Mouse (Mus musculus) neural tube, embryonic 15.5 days (tissue): ENCODE measurements around the gene Dgcr2. TPM values are rescaled to one million over a fixed set of nuclear protein-coding genes. Genes with fewer than 3 reads are reported as not detected.

ENCODE experiments used
- ATAC-seq: fragments of 200-750 bp; cut with Nextera tagmentation; 2 replicates; pipeline ENCODE4 v1.8.0; 2017; ENCODE audit warnings: mild to moderate bottlenecking, moderate TSS enrichment, moderate library complexity; ENCODE audit not compliant: low FRiP score
- H3K27ac ChIP-seq: fragments of 300-500 bp; sonication (generic); replicated peaks from 2 replicates; pipeline ENCODE4 v1.5.1; 2015; ENCODE audit warnings: mild to moderate bottlenecking, inconsistent platforms
- H3K27me3 ChIP-seq: fragments of 300-500 bp; sonication (generic); replicated peaks from 2 replicates; pipeline ENCODE4 v1.6.1; 2015; ENCODE audit warnings: inconsistent platforms
- H3K36me3 ChIP-seq: fragments of 300-500 bp; sonication (generic); 2 replicates; pipeline ENCODE4 v1.6.1; 2015; ENCODE audit warnings: inconsistent platforms
- H3K4me1 ChIP-seq: fragments of 300-500 bp; sonication (generic); 2 replicates; pipeline ENCODE4 v1.6.1; 2015; ENCODE audit warnings: inconsistent platforms
- H3K4me2 ChIP-seq: fragments of 300-500 bp; sonication (generic); 2 replicates; pipeline ENCODE4 v1.6.1; 2015; ENCODE audit warnings: inconsistent platforms, mild to moderate bottlenecking, moderate library complexity
- H3K4me3 ChIP-seq: fragments of 300-500 bp; sonication (generic); replicated peaks from 2 replicates; pipeline ENCODE4 v1.5.1; 2015; ENCODE audit warnings: mild to moderate bottlenecking, inconsistent platforms
- H3K9ac ChIP-seq: fragments of 300-500 bp; sonication (generic); replicated peaks from 2 replicates; pipeline ENCODE4 v1.6.1; 2015; ENCODE audit warnings: mild to moderate bottlenecking, inconsistent platforms
- H3K9me3 ChIP-seq: fragments of 300-500 bp; sonication (generic); replicated peaks from 2 replicates; pipeline ENCODE4 v1.6.1; 2016; ENCODE audit warnings: inconsistent platforms
- WGBS: fragments of 180-500 bp; shearing (Covaris S2); methylation state at CpG from one replicate; pipeline ENCODE4 v1.1.7; 2015; ENCODE audit warnings: mixed read lengths; 5-methylcytosine and 5-hydroxymethylcytosine counted together
- polyA plus RNA-seq: library from polyadenylated mRNA; unstranded; fragments of >200 nt; fragmentation: Nextera tagmentation; extraction: Ambion mirVana; gene quantifications from 2 replicates; pipeline ENCODE4 v1.2.1, GENCODE M21; 2015

Dgcr2 gene
- polyA plus RNA-seq, 1 experiment from 2014 or later, result 99.0 TPM

DNA sequence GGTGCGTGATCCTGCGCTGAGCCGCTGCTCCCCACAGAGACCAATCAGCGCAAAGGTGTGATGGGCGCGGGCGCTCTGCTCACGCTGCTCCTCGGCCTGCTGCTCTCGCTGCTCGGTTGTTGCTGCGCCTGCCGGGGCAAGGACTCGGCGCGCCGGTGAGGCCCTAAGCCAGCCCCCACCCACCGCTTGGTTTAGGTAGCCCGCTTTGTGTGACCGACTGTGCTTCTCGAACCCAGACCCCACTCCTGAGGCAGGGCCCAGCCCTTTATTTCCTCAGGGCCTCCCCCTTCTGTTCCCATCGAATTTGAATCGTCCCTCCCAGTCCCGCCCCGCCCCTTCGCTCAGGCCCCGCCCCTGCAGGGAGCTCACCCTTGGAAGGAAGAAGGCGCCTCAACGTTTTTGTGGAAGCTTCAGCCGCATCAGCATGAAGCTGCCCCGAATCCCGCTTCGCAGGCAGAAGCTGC lies 93.9 kb downstream of the Dgcr2 start:
- 1% methylated on average over 33 of the region's 33 CpGs for WGBS
- peak overlapping the region; percentile 39 for H3K4me3 ChIP-seq
- H3K36me3 ChIP-seq, result no peaks in the 10 kb centered on the region
- H3K4me1 ChIP-seq, result peaks cover 58% of the 10 kb centered on the region
- peaks cover 67% of the 10 kb centered on the region for H3K27me3 ChIP-seq
- ATAC-seq, result no peak
- H3K9me3 ChIP-seq, result no peaks in the 10 kb centered on the region
- H3K4me2 ChIP-seq, result peak overlapping the region; percentile 70
- H3K9ac ChIP-seq, result no peak overlapping the region
- no peak overlapping the region for H3K27ac ChIP-seq

DNA sequence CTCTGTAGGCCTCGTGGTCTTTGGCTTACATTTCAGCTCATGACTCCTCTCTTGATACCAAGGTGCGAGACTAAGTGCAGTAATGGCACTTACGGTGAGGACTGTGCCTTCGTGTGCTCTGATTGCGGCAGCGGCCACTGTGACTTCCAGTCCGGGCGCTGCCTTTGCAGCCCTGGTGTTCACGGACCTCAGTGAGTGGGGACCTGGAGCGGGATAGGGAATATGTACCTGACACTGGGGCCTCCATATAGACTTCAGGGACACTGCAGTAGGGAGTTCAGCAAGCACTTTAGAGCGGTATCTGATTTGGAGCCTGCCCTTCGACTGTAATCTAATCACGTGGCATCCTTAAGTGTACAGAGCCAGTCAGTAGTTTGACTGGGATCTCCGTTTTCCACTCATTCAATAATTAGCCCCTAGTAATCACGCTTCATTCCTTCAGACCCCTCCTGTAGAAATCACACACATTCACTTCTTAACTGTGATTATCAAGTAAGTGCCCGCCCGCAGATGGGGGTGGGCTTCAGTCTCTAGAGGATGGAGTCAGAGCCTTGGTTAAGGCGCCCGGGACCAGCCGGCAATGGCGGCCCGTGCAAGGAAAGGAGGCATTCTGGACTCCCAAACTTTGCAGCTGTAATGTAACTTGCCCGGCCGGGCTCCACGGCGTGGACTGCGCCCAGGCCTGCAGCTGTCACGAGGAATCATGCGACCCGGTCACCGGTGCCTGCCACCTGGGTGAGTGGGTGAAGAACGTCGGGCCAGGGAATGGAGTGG lies 94.5 kb downstream of the Dgcr2 start:
- WGBS, result 9% methylated on average over 33 of the region's 33 CpGs

DNA sequence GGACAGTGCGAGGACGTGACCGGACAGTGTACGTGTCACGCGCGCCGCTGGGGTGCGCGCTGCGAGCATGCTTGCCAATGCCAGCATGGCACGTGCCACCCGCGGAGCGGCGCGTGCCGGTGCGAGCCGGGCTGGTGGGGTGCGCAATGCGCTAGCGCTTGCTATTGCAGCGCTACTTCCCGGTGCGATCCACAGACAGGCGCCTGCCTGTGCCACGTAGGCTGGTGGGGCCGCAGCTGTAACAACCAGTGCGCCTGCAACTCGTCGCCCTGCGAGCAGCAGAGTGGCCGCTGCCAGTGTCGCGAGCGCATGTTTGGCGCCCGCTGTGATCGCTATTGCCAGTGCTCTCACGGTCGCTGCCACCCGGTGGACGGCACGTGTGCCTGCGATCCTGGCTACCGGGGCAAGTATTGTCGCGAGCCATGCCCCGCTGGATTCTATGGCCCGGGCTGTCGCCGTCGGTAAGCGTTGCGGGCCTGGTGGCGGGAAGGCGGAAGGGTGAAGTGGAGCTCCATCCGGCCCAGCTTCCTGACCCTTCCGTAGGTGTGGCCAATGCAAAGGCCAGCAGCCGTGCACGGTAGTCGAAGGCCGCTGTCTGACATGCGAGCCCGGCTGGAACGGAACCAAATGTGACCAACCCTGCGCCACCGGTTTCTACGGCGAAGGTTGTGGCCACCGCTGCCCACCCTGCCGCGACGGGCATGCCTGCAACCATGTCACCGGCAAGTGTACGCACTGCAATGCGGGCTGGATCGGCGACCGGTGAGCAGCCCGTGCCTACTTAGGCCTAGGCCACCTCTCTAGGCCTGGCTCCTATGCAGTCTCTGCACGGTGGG lies 95.3 kb downstream of the Dgcr2 start:
- no peak for ATAC-seq
- Histone ChIP-seq H3K4me3 (peak overlapping the region; percentile 39), H3K27me3 (peaks cover 80% of the 10 kb centered on the region), H3K9ac (peak overlapping the region; percentile 33), H3K4me1 (peaks cover 62% of the 10 kb centered on the region), H3K9me3 (no peaks in the 10 kb centered on the region), H3K27ac (no peak overlapping the region), H3K36me3 (no peaks in the 10 kb centered on the region), H3K4me2 (peak overlapping the region; percentile 70)
- whole genome bisulfite sequencing, result 5% methylated on average over 83 of the region's 83 CpGs

More for the DNA sequence above, 94.5 kb downstream of the Dgcr2 start:
- Histone ChIP-seq H3K27me3 (peaks cover 73% of the 10 kb centered on the region), H3K27ac (no peak overlapping the region), H3K9ac (no peak overlapping the region; the same call in 1 of the 2 replicates), H3K4me1 (peaks cover 57% of the 10 kb centered on the region), H3K9me3 (no peaks in the 10 kb centered on the region), H3K36me3 (no peaks in the 10 kb centered on the region), H3K4me2 (peak overlapping the region; percentile 70), H3K4me3 (peak overlapping the region; percentile 39)
- no peak for ATAC-seq

DNA sequence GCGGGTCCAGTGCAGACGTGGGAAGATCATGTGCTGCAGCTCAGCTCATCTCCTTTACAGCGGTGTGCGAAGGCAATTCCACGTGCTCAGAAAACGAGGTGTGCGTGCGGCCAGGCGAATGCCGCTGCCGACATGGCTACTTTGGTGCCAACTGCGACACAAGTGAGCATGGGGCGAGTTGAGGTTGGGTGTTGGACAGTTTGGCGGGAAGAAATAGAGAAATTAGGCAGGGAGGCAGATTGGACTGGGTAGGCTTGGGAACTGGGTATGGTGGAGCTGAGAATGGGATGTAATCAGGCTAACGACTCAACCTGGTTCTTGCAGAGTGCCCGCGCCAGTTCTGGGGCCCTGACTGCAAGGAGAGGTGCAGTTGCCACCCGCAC lies 95.9 kb downstream of the Dgcr2 start:
- WGBS, result 3% methylated on average over 18 of the region's 18 CpGs
- H3K4me1 ChIP-seq, result peaks cover 62% of the 10 kb centered on the region

DNA sequence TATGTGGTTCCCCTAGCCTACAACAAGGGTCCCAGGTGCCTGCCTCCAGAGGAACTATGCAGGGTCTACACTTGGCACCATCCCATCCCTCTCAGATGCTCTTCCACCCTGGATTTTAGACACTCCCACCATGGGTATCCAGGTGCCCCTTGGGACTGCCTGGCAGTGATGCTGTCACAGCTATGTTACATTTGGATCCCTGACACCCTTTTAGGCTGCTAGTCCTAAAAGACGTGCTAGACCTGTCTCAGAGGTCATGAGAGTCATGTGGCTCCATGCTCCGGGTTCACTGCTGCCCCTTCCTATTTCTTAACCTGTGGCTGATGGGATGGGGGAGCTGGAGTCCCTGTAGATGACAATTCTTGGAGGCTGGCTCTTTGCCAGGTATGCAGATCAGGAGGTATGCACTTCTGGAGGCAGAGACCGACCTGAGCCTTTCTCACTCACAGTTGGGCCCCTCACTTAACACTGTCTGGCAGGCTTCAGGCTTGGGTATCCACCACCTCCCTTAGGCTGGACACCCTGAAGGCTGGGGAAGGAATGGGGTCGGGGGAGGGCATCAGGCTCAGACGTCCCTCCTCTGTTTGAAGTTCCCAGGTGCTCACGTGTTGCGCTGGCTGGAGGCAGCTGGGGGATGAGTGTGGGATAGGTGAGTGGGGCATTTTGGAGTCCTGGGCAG lies 96.4 kb downstream of the Dgcr2 start:
- Histone ChIP-seq H3K27me3 (peaks cover 89% of the 10 kb centered on the region), H3K4me3 (peak overlapping the region; percentile 39), H3K9ac (no peak overlapping the region), H3K9me3 (no peaks in the 10 kb centered on the region), H3K36me3 (no peaks in the 10 kb centered on the region), H3K4me1 (peaks cover 65% of the 10 kb centered on the region), H3K4me2 (peak overlapping the region; percentile 70), H3K27ac (no peak overlapping the region)
- no peak for ATAC-seq
- 6% methylated on average over 7 of the region's 7 CpGs for WGBS

More for the DNA sequence above, 95.9 kb downstream of the Dgcr2 start:
- no peak overlapping the region for H3K27ac ChIP-seq
- no peaks in the 10 kb centered on the region for H3K9me3 ChIP-seq
- no peak for ATAC-seq
- H3K27me3 ChIP-seq, result peaks cover 86% of the 10 kb centered on the region
- H3K36me3 ChIP-seq, result no peaks in the 10 kb centered on the region
- H3K9ac ChIP-seq, result 0 out of 2 replicates have a peak overlapping the region, but pooled peaks have one; percentile 33
- H3K4me3 ChIP-seq, result peak overlapping the region; percentile 39
- peak overlapping the region; percentile 70 for H3K4me2 ChIP-seq

DNA sequence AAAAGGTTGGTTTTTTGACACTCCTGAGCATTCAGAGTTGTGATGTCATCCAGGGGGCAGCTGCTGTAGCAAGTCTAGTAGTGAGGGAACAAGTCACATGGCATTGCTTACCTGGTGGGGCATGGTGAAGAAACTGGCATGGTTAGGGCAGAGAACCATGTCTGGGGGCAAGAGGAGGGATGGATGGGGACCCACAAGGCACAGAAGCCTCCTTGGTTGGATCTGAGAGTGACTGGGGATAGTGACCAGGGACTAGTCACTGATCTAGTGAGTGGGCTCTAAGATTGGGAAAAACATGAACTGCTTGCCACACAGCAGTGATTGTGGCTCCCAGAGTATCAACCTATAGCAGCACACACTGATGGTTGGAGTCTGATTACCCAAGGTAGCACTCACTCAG lies 98.8 kb downstream of the Dgcr2 start:
- no peaks in the 10 kb centered on the region for H3K36me3 ChIP-seq
- no peak for ATAC-seq
- H3K27me3 ChIP-seq, result peaks cover 92% of the 10 kb centered on the region
- H3K4me1 ChIP-seq, result peaks cover 55% of the 10 kb centered on the region
- no peak overlapping the region for H3K4me2 ChIP-seq
- no peak overlapping the region for H3K9ac ChIP-seq
- no peak overlapping the region for H3K27ac ChIP-seq
- H3K4me3 ChIP-seq, result no peak overlapping the region
- no peaks in the 10 kb centered on the region for H3K9me3 ChIP-seq

DNA sequence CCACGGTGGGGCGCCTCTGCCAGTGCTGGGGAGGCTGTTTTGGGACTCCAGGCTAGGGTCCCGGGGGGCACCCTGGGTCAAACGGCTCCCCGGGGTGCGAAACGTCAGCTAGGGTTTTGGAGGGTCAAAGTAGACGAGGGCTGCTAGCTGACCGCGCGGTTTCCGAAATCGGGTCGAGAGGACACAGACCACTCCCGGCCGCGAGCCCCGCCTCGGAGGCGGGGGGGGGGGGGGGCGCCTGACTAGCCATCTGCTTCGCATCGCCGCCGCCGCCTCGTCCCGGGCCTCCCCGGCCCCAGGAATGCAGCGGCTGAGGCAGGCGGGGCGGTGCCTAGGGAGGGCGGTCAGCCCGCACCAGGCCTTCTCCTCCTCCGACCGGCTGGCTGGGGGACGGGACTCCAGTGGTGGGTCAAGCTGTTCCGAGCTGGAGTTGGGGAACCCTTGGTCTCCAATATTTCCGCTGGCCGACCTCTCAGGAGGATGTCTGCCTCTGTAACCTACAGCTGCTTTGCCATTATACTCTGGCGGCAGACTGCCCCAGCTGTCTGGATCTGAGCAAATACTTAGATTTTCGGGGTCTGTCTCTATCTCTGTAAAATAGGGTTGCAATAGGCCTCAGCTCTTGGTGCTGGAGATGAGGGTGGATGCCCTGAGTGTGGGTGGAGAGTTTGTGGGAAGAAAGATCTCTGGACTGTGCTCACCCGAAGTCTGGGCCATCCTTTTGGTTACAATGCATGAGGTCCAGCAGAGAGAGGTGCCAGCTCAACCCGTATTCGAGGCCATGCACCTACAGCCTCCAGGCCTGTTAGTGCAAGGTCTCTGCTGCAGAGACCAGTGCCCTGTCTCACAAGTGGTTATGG lies 99.8 kb downstream of the Dgcr2 start:
- Histone ChIP-seq H3K9ac (no peak overlapping the region), H3K27me3 (peaks cover 85% of the 10 kb centered on the region), H3K4me3 (peak overlapping the region; percentile 49), H3K9me3 (no peaks in the 10 kb centered on the region), H3K4me2 (peak overlapping the region; percentile 79), H3K27ac (0 out of 2 replicates have a peak overlapping the region, but pooled peaks have one; percentile 42), H3K36me3 (peaks cover 2% of the 10 kb centered on the region; the same call in 1 of the 2 replicates), H3K4me1 (peaks cover 45% of the 10 kb centered on the region)
- WGBS, result 2% methylated on average over 33 of the region's 45 CpGs
- no peak for ATAC-seq

DNA sequence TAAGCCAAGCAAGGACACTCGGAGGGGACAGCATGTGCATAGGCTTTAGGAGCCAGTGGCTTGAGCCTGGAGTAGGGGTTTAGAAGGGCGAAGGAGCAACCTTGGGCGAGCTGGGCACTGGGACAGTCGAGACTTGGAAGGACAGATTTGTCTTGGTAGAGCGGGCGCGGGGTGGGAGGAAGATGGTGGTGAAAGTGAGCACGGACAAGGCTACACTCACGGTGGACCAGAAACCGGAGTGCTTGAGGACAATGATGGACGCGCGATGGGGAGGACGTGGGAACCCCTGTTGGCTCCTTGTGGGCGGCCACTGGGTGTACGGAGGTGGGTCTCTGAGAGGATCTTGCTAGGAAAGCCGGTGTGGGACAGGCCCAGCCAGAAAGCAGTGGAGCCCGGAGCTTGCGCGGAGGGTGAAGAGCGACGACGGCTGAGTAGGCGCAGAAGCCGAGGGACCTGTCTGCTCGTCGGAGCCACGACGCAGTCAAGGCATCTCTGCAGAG lies 100.5 kb downstream of the Dgcr2 start:
- Histone ChIP-seq H3K27ac (peak overlapping the region; percentile 42; the same call in 1 of the 2 replicates), H3K4me2 (peak overlapping the region; percentile 79), H3K27me3 (peaks cover 78% of the 10 kb centered on the region), H3K9me3 (no peaks in the 10 kb centered on the region), H3K4me3 (peak overlapping the region; percentile 49), H3K9ac (no peak overlapping the region), H3K4me1 (peaks cover 38% of the 10 kb centered on the region), H3K36me3 (peaks cover 8% of the 10 kb centered on the region)
- 4% methylated on average over 29 of the region's 29 CpGs for WGBS
- ATAC-seq, result no peak

DNA sequence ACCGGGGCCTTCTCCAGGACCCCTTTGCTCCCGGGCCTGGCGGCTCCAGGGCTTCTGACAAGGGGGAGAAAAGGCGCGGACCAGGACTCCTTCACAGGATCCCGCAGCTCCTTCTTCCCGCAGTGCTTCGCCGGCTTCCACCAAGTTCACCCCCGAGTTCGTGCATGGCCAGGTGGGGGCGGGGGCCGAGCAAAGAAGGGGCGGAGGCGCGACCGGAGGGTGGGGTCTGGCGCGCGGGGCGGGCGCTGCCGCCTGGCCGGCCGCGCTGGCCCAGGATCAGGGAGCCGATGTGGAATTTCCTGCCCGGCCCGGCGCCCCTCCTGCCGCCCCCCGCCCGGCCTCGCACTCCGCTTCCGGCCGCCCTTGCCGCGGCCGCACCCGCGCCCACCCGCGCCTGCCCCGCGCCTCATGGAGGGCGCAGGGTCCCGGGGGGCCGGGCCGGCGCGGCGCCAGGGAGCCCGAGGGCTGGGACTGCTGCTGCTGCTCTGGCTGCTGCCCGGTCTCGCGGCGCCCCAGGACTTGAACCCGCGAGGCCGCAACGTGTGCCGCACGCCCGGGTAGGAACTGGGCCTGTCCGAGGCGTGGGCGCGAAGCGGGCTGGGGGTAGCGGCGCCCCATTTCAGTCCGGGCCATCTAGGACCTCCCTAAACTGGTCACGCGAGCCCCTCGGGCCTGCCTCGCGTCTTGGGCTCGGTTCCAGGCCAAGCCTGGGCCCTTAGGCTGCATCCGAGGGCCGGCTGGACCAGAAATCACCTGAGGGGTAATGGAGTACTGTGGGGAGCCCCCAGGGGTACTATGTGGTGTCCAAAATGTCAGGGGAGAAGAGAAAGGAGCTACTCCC lies 101.2 kb downstream of the Dgcr2 start, which contains the start of gene Scarf2:
TSS of gene Scarf2 (plus strand) at position 312 of the 841 bp plus-strand sequence.
- Histone ChIP-seq H3K36me3 (peaks cover 14% of the 10 kb centered on the region), H3K4me1 (peaks cover 32% of the 10 kb centered on the region), H3K27ac (peak within 1 kb of the TSS; percentile 42; the same call in 1 of the 2 replicates), H3K27me3 (peaks cover 71% of the 10 kb centered on the region), H3K4me2 (peak within 1 kb of the TSS; percentile 79), H3K4me3 (peak within 1 kb of the TSS; percentile 49), H3K9me3 (no peaks in the 10 kb centered on the region), H3K9ac (peak within 1 kb of the TSS; percentile 55)
- 2% methylated on average over 70 of the region's 81 CpGs for WGBS
- peak; percentile 22; the same call in 1 of the 2 replicates for ATAC-seq

DNA sequence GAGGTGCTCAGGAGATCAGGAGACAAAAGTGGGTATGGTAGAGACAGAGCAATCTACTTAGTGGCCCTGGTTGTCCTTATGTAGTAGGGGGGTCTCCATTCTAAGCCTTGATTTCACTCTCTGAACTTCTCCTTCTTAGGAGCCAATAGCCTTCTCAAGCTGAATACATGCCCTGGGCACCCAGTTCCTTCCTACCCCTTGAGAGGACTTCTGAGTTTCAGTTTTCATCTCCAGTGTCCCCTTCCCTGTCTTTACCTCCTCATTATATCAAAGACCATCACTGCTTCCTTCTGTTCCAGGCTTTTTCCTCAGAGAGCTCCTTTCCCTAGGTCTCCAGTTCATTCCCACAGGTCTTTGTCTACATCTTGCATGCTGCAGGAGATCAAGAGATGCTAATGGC lies 101.8 kb downstream of the Dgcr2 start:
- H3K27me3 ChIP-seq, result peaks cover 65% of the 10 kb centered on the region

More for the DNA sequence above, 101.8 kb downstream of the Dgcr2 start:
- Histone ChIP-seq H3K9ac (no peak overlapping the region), H3K9me3 (no peaks in the 10 kb centered on the region), H3K27ac (no peak overlapping the region), H3K4me2 (peak overlapping the region; percentile 79), H3K4me3 (peak overlapping the region; percentile 49), H3K36me3 (peaks cover 20% of the 10 kb centered on the region), H3K4me1 (peaks cover 26% of the 10 kb centered on the region)
- no peak for ATAC-seq
